Mouse (Mus musculus) liver, embryonic 11.5 days (tissue): Measurements from ENCODE around the gene Nop58. TPM values are rescaled to one million over a fixed set of nuclear protein-coding genes. Genes with fewer than 3 reads are reported as not detected.
"Not testable (repeated sequence)": the region's sequence is repeated elsewhere in the genome, so short reads cannot be mapped to it uniquely, and the experiment has no call there.

Experiments used
- ATAC-seq: fragments of 200-750 bp; cut with Nextera tagmentation; replicated peaks from 2 replicates; pipeline ENCODE4 v1.8.0; 2017; ENCODE audit warnings: moderate number of reproducible peaks, mild to moderate bottlenecking, moderate TSS enrichment, moderate library complexity; ENCODE audit not compliant: low FRiP score
- DNase-seq: peaks from one replicate; pipeline ENCODE4 v3.0.0-alpha.2; 2017; ENCODE audit warnings: low spot score
- H3K27ac ChIP-seq: fragments of 300-500 bp; sonication (generic); 2 replicates; pipeline ENCODE4 v1.5.1; 2014; ENCODE audit warnings: mild to moderate bottlenecking, low read depth, low read length, control low read depth
- H3K27me3 ChIP-seq: fragments of 300-500 bp; sonication (generic); replicated peaks from 2 replicates; pipeline ENCODE4 v1.6.1; 2014; ENCODE audit warnings: low read length, mixed read lengths; ENCODE audit not compliant: control insufficient read depth, insufficient read depth
- H3K36me3 ChIP-seq: fragments of 300-500 bp; sonication (generic); 2 replicates; pipeline ENCODE4 v1.6.1; 2014; ENCODE audit warnings: mild to moderate bottlenecking, low read length, moderate library complexity, mixed read lengths; ENCODE audit not compliant: control insufficient read depth, insufficient read depth
- H3K4me1 ChIP-seq: fragments of 300-500 bp; sonication (generic); replicated peaks from 2 replicates; pipeline ENCODE4 v1.6.1; 2014; ENCODE audit warnings: low read length, mixed read lengths; ENCODE audit not compliant: control insufficient read depth, insufficient read depth
- H3K4me2 ChIP-seq: fragments of 300-500 bp; sonication (generic); 2 replicates; pipeline ENCODE4 v1.6.1; 2014; ENCODE audit warnings: mild to moderate bottlenecking, control low read depth, moderate library complexity
- H3K4me3 ChIP-seq: fragments of 300-500 bp; sonication (generic); 2 replicates; pipeline ENCODE4 v1.5.1; 2014; ENCODE audit warnings: low read depth, low read length, control low read depth
- H3K9ac ChIP-seq: fragments of 300-500 bp; sonication (generic); 2 replicates; pipeline ENCODE4 v1.6.1; 2014; ENCODE audit warnings: low read depth, low read length, control low read depth
- H3K9me3 ChIP-seq: fragments of 300-500 bp; sonication (generic); 2 replicates; pipeline ENCODE4 v1.6.1; 2016; ENCODE audit warnings: low read length, inconsistent platforms, mixed read lengths; ENCODE audit not compliant: control insufficient read depth
- WGBS: fragments of 180-500 bp; shearing (Covaris S2); extraction: QIAGEN DNeasy Blood & Tissue Kit; methylation state at CpG from one replicate; pipeline ENCODE4 v1.1.7; 2014; 5-methylcytosine and 5-hydroxymethylcytosine counted together
- polyA plus RNA-seq: library from polyadenylated mRNA; unstranded; fragments of >200 nt; fragmentation: Nextera tagmentation; extraction: Ambion mirVana; gene quantifications from 2 replicates; pipeline ENCODE4 v1.2.1, GENCODE M21; 2014

Gene Nop58
- polyA plus RNA-seq: 400 and 416 TPM in 2 replicates

GRCm38 (mm10) chr1:59684819-59685755 is at the start of gene Nop58:
Gene Nop58, plus strand, starts transcription at chr1:59684971.
- Histone ChIP-seq H3K4me1 (peaks cover 5% of the 10 kb centered on the region; the same call in 1 of the 2 replicates), H3K27me3 (no peaks in the 10 kb centered on the region), H3K9me3 (no peaks in the 10 kb centered on the region), H3K4me3 (peak within 1 kb of the TSS; percentile 80), H3K9ac (peak within 1 kb of the TSS; percentile 89), H3K4me2 (peak within 1 kb of the TSS; percentile 86), H3K27ac (peak within 1 kb of the TSS; percentile 73), H3K36me3 (peaks cover 2% of the 10 kb centered on the region; the same call in 1 of the 2 replicates)
- peak; percentile 96 for ATAC-seq
- under 1% methylated on average over 49 of the region's 49 CpGs for WGBS
- DNase-seq: peak; percentile 85

GRCm38 (mm10) chr1:59636349-59636748 is 48.4 kb upstream of the Nop58 start:
- ATAC-seq: peak; percentile 73; the same call in 1 of the 2 replicates
- Histone ChIP-seq H3K9me3 (no peaks in the 10 kb centered on the region), H3K9ac (no peak overlapping the region), H3K4me2 (no peak overlapping the region; the same call in 1 of the 2 replicates), H3K27me3 (no peaks in the 10 kb centered on the region), H3K27ac (no peak overlapping the region), H3K36me3 (no peaks in the 10 kb centered on the region), H3K4me3 (no peak overlapping the region), H3K4me1 (peaks cover 23% of the 10 kb centered on the region)
- 62% methylated on average over 1 of the region's 1 CpGs for WGBS
- DNase-seq: no peak

- Histone ChIP-seq H3K4me1 (peaks cover 13% of the 10 kb centered on the region), H3K9ac (no peak overlapping the region), H3K9me3 (no peaks in the 10 kb centered on the region), H3K4me3 (no peak overlapping the region), H3K4me2 (no peak overlapping the region), H3K27ac (no peak overlapping the region), H3K27me3 (no peaks in the 10 kb centered on the region), H3K36me3 (peaks cover 2% of the 10 kb centered on the region; the same call in 1 of the 2 replicates)
- WGBS: 74% methylated on average over 3 of the region's 3 CpGs
- DNase-seq: no peak
- no peak for ATAC-seq
Measured at GRCm38 (mm10) chr1:59638371-59638770, 46.4 kb upstream of the Nop58 start.

GRCm38 (mm10) chr1:59642488-59642887 is 42.3 kb upstream of the Nop58 start:
- 43% methylated on average over 1 of the region's 1 CpGs for WGBS
- ATAC-seq: no peak; the same call in 1 of the 2 replicates

GRCm38 (mm10) chr1:59646502-59646901 is 38.3 kb upstream of the Nop58 start:
- H3K4me1 ChIP-seq, DNase-seq, H3K9me3 ChIP-seq, ATAC-seq, H3K36me3 ChIP-seq, H3K4me2 ChIP-seq, H3K27me3 ChIP-seq, H3K4me3 ChIP-seq, H3K9ac ChIP-seq, H3K27ac ChIP-seq: not testable (repeated sequence)
- WGBS: 88% methylated on average over 2 of the region's 2 CpGs

More at GRCm38 (mm10) chr1:59642488-59642887, 42.3 kb upstream of the Nop58 start:
- Histone ChIP-seq H3K27ac (no peak overlapping the region), H3K4me3 (no peak overlapping the region), H3K4me2 (no peak overlapping the region), H3K9me3 (no peaks in the 10 kb centered on the region), H3K4me1 (no peaks in the 10 kb centered on the region), H3K9ac (no peak overlapping the region), H3K36me3 (peaks cover 6% of the 10 kb centered on the region; the same call in 1 of the 2 replicates), H3K27me3 (no peaks in the 10 kb centered on the region)
- no peak for DNase-seq

GRCm38 (mm10) chr1:59651201-59651819 is 33.5 kb upstream of the Nop58 start:
- ATAC-seq: no peak; the same call in 1 of the 2 replicates
- no peak overlapping the region for H3K27ac ChIP-seq
- 81% methylated on average over 3 of the region's 3 CpGs for WGBS
- DNase-seq: no peak
- H3K9ac ChIP-seq: no peak overlapping the region
- no peaks in the 10 kb centered on the region for H3K27me3 ChIP-seq
- no peak overlapping the region for H3K4me3 ChIP-seq
- 0 out of 2 replicates have a peak, but pooled peaks cover 3% of the 10 kb centered on the region for H3K4me1 ChIP-seq
- H3K36me3 ChIP-seq: peaks cover 8% of the 10 kb centered on the region; the same call in 1 of the 2 replicates
- no peak overlapping the region for H3K4me2 ChIP-seq
- no peaks in the 10 kb centered on the region for H3K9me3 ChIP-seq

GRCm38 (mm10) chr1:59653243-59653911 is 31.4 kb upstream of the Nop58 start:
- WGBS: 95% methylated on average over 3 of the region's 3 CpGs
- H3K27me3 ChIP-seq: no peaks in the 10 kb centered on the region
- H3K4me1 ChIP-seq: 0 out of 2 replicates have a peak, but pooled peaks cover 3% of the 10 kb centered on the region
- DNase-seq: no peak
- H3K9me3 ChIP-seq: no peaks in the 10 kb centered on the region
- no peak overlapping the region for H3K4me3 ChIP-seq
- no peak overlapping the region for H3K9ac ChIP-seq
- no peak overlapping the region for H3K4me2 ChIP-seq
- no peak overlapping the region for H3K27ac ChIP-seq
- ATAC-seq: no peak
- peaks cover 6% of the 10 kb centered on the region; the same call in 1 of the 2 replicates for H3K36me3 ChIP-seq
